Mouse (Mus musculus): ENCODE measurements around the gene Zfp282.

Zfp282 gene

DNA sequence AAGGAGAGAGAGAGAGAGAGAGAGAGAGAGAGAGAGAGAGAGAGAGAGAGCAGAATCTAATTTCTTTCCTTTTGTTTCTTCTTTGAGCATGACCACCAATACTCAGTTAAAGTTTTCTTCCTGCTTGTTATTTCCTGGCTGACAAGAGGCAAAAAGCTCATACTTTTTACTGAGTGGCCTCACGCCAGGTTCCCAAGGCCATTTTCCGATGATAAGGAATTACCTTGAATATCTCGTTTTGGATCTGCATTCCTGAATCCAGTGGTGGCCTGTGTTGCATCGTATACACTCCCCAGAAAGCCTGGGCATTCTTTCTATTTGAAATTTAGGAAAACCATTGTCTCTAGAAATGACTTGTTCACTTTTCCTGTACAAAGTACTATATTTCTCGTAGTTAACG, 22.4 kb downstream of the Zfp282 start:
- no peak for DNase-seq (ENCODE audit: low read depth, low spot score)

GRCm38 (mm10) chr6:47903587-47903986, 26.6 kb downstream of the Zfp282 start:
- no peak for DNase-seq (ENCODE audit: low read depth, low spot score)

DNA sequence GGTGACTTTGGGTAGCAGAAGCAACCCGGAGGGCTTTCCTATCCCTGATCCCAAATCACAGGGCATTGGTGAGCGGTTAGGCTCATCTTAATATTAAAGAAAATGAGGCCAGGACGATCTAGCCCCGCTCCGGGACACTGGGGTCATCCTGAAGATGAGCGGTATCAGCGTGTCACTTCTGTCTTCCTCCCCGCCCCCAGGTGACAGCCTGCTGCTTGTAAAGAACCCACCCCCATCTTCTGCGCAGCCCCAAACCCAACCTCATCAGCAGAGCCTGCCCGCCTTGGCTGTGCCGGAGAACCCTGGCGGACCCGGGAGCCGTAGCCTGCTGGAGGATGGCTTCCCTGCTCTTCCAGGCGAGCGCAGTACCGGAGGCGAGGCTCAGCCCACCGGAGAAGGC, 27.4 kb downstream of the Zfp282 start:
- peak; percentile 77 for DNase-seq (ENCODE audit: low read depth, low spot score)

DNA sequence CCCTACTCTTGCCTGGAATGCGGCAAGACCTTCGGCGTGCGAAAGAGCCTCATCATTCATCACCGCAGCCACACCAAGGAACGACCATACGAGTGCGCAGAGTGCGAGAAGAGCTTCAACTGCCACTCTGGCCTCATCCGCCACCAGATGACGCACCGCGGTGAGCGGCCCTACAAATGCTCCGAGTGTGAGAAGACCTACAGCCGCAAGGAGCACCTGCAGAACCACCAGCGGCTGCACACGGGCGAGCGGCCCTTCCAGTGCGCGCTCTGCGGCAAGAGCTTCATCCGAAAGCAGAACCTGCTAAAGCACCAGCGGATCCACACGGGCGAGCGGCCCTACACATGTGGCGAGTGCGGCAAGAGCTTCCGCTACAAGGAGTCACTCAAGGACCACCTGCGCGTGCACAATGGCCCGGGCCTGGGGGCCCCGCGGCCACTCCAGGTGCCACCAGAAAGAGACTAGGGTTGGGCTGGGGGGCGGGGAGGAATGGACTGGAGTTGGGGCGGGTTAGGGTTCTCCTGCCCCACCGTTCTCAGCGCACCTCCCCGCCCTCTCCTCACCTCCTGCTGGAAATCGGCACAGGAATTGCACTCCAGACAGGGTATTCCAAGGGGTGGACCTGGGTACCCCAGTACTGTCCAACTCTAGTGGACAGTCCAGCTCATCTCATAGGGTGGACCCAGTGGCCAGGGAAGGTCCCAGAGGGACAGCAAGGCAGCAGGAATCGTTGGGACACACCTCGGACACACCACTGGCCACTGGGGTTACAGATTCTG, 28.1 kb downstream of the Zfp282 start:
- DNase-seq (ENCODE audit: low read depth, low spot score) = peak; percentile 80

- DNase-seq (ENCODE audit: low read depth, low spot score) = no peak
Measured at GRCm38 (mm10) chr6:47906326-47906725, 29.3 kb downstream of the Zfp282 start.

DNA sequence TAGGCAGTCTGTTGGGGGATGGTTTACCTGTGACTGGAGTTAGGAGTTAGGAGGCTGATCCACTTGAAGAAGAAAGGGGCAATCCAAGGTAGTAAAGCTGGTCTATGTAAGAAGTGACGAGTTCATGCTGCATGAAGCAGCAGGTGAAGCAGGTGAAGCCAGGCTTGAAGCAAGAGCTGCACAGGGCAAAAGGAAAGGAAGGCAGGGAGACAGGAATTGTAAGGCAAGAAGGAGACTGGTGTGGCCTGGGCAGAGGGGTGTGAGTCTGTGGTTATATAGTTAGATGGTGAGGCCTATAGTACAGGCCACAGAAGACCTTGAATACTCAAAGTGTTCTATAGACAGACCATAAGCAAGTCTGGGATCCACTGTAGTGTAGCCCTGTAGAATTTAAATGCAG, 32.0 kb downstream of the Zfp282 start:
- DNase-seq (ENCODE audit: low read depth, low spot score) = no peak

- no peak for DNase-seq (ENCODE audit: low read depth, low spot score)
Measured at GRCm38 (mm10) chr6:47911650-47912049, 34.6 kb downstream of the Zfp282 start.

- DNase-seq (ENCODE audit: low read depth, low spot score) = no peak
Measured at GRCm38 (mm10) chr6:47912991-47913390, 36.0 kb downstream of the Zfp282 start.

DNA sequence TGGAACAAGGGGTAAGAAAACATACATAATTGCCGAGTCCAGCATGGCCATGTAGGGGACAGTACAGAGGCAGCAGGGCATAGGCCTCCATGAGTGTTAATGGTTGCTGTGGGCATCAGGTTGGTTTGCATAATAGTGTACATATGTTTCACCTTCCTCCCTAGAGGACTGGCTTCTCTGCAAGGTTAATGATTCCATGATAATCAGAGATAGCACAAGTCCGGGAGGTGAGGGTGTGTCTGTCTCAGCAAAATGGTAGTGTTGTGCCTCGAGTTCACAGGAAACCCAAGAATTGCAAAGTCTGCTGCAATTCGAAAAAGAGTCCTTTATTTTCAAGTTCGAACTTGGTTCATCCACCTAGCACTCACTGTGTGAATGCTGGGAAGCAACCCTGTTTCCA, 40.0 kb downstream of the Zfp282 start:
- DNase-seq (ENCODE audit: low read depth, low spot score) = no peak

- peak; percentile 47 for DNase-seq (ENCODE audit: low read depth, low spot score)
Measured at GRCm38 (mm10) chr6:47918768-47919274, 41.8 kb downstream of the Zfp282 start.

GRCm38 (mm10) chr6:47919646-47920446, 42.8 kb downstream of the Zfp282 start:
- no peak for DNase-seq (ENCODE audit: low read depth, low spot score)

- DNase-seq (ENCODE audit: low read depth, low spot score) = peak; percentile 96
Measured at GRCm38 (mm10) chr6:47920447-47921340, 43.7 kb downstream of the Zfp282 start, which contains the start of gene Zfp212. Zfp212 (plus strand) TSS chr6:47920476.

DNA sequence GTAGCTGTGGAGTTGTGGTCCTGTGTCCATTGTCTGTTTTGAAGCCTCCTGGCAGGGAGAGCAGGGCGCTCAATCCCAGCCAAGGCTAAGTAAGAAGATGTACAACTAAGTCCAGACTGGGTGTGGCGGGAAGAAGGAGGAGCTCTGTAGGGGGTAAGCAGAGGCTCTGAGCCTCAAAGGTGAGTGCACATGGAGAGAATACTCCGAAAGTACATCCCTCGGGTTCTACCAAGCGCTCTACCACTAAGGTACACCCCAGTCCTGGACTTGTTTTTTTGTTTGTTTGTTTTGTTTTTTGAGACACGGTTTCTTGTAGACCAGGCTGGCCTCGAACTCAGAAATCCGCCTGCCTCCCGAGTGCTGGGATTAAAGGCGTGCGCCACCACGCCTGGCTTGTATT, 65.5 kb downstream of the Zfp282 start:
- DNase-seq (ENCODE audit: low read depth, low spot score) = no peak

DNA sequence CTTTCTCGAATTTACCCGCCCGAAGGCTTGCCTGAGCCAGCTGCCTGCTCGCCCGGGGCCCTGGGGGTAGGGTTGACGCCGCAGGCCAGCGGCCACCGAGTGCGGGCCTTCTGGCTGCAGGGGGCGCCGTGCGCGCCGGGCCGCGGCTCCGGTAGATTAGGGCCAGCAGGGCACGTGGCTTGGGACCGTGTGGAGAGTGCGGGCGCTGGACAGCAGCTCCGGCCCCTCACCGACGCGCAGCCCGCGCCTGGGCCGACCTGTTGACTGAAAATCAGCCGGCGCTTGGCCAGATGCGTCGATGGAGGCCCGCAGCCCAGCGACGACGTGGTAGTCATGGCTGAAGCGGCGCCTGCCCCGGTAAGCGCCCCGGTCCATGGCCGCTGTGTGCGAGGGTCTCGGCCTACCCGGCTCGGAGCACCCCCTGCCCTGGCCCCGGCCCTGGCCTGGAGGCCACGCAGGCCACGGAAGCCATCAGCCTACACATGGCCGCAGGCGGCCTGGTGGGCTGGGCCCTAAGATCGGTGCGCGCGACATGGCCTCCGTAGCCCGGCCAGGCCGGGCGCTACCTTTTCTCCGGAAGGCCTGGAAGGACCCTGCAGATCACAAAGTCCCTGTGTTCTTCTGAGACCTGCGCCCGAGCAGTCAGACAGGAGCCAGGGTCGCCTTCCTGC, 66.2 kb downstream of the Zfp282 start:
- peak; percentile 78 for DNase-seq (ENCODE audit: low read depth, low spot score)

GRCm38 (mm10) chr6:47943721-47944120, 66.7 kb downstream of the Zfp282 start:
- no peak for DNase-seq (ENCODE audit: low read depth, low spot score)

GRCm38 (mm10) chr6:47947388-47947787, 70.4 kb downstream of the Zfp282 start:
- no peak for DNase-seq (ENCODE audit: low read depth, low spot score)

- peak; percentile 96 for DNase-seq (ENCODE audit: low read depth, low spot score)
Measured at GRCm38 (mm10) chr6:47953191-47953726, 76.3 kb downstream of the Zfp282 start, which contains the start of gene Zfp956. Zfp956 (plus strand) TSS chr6:47953390.

DNA sequence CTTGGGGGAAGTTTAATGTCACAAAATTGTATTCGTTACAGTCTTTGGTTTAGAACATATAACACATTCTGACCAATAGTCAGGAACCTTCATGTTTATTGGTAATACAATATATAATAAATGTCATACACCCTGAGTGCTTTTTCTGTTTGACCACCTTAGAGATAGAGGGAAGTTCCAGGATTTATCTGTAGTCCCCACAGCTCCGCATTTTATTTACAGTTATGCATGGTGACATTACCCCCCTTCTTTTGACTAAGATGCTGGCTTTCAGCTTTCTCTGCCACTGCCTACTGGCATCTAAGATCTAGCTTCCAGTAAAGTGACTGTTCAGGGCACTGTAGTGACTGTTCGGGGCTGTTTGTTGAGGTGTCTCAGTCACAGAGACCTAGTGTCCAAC, 77.4 kb downstream of the Zfp282 start:
- DNase-seq (ENCODE audit: low read depth, low spot score) = no peak

GRCm38 (mm10) chr6:47957816-47958215, 80.8 kb downstream of the Zfp282 start:
- no peak for DNase-seq (ENCODE audit: low read depth, low spot score)

Data from ZHBTc4 (cell line).